In the genomic region with DNA sequence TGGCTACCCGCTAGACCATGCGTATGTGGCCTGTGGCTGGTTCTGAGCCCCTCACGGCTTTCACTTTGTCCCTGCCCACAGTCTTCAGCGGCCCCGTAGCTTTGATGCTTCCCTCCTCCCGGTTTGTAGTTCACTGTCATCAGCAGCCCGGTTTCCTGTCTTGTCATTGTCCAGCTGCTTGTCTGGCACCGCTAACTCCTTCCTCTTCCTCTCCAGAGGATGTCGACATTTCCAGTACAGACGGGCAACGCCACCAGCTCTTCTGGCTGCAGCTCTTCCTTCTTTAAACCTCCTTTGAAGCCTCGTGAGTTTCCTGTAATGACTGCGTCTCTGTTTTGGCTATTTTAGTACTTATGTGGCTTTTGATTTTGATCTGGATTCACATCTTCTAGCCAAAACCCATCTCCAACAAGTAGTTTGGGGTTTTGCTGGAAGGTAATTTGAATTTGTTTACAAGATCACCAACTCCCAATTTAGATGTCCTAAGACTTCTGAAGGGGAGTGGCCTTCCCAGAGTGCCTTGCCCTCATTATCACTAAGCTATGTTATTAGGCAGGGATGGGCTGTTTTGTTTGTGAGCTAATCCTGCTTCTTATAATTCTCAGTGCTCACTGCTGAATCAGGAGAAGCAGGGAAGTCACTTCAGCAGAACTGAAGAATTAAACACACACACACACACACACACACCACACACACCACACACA, we compare ENCODE assay signal across 8 mouse cellular contexts.
DNase-seq lines count a peak whose midpoint lies in the region; ATAC-seq and TF ChIP-seq lines count a peak whose summit lies in the region.

No protein-coding gene starts in this region.

- TF ChIP-seq POLR2A in cerebellum, adult 2 months (IDR thresholded peaks at IDR 0.05; ENCODE audit: borderline replicate concordance, insufficient read depth, low read length), result no peak

- DNase-seq in cerebellum, adult 2 months, result peak in 1 of 2 experiments; percentile 7
- DNase-seq in cerebellum, adult 11-12 months, result no peak
- DNase-seq in CD8-positive naive resting alpha-beta T cell, adult 2 months (ENCODE audit: low read depth in 2 of 2, low spot score in 2 of 2), result peak; percentile 39 to 49
- DNase-seq in heart, postnatal 14 days, result peak; percentile 69 to 70
- peak; percentile 22 to 36 for DNase-seq in layer of hippocampus, postnatal 36 days

- no peaks in the 10 kb centered on the region; the same call in 1 of the 2 replicates for H3K9me3 ChIP-seq in embryonic facial prominence, embryonic 13.5 days
- no peaks in the 10 kb centered on the region for H3K9me3 ChIP-seq in megakaryocyte, embryonic 14.5 days
- H3K9me3 ChIP-seq in stomach, embryonic 14.5 days (ENCODE audit: control insufficient read depth, low read depth, low read length), result no peaks in the 10 kb centered on the region

- no peak for ATAC-seq in embryonic facial prominence, embryonic 13.5 days (ENCODE audit: insufficient number of reproducible peaks, insufficient read depth, low FRiP score, low TSS enrichment, low read depth)
- peak; percentile 49; the same call in 1 of the 2 replicates for ATAC-seq in stomach, embryonic 14.5 days (ENCODE audit: insufficient number of reproducible peaks, insufficient read depth, low FRiP score, low read depth)

- H3K36me3 ChIP-seq in embryonic facial prominence, embryonic 13.5 days, result no peaks in the 10 kb centered on the region
- H3K36me3 ChIP-seq in megakaryocyte, embryonic 14.5 days (replicated peaks; ENCODE audit: low read length), result peaks cover 18% of the 10 kb centered on the region
- no peaks in the 10 kb centered on the region for H3K36me3 ChIP-seq in stomach, embryonic 14.5 days (ENCODE audit: control insufficient read depth, insufficient read depth, low read length)

- WGBS in cerebellum, adult 2 months, result 22% methylated on average over 13 of the region's 13 CpGs
- WGBS in embryonic facial prominence, embryonic 13.5 days, result 65% methylated on average over 13 of the region's 13 CpGs
- WGBS in stomach, embryonic 14.5 days, result 53% methylated on average over 13 of the region's 13 CpGs

- no peak for TF ChIP-seq CTCF in cerebellum, adult 2 months (IDR thresholded peaks at IDR 0.05; ENCODE audit: borderline replicate concordance, insufficient read depth, low read depth, low read length)

- intact Hi-C loops in heart, postnatal 14 days (cut with DNase I), result no loop called here

- H3K4me1 ChIP-seq in cerebellum, adult 2 months (ENCODE audit: control insufficient read depth, insufficient read depth, low read length), result no peaks in the 10 kb centered on the region
- peaks cover 5% of the 10 kb centered on the region; the same call in 1 of the 2 replicates for H3K4me1 ChIP-seq in embryonic facial prominence, embryonic 13.5 days
- peaks cover 93% of the 10 kb centered on the region for H3K4me1 ChIP-seq in megakaryocyte, embryonic 14.5 days
- H3K4me1 ChIP-seq in stomach, embryonic 14.5 days (ENCODE audit: control insufficient read depth, insufficient read depth, low read length), result peaks cover 11% of the 10 kb centered on the region; the same call in 1 of the 2 replicates

- no peak overlapping the region for H3K27ac ChIP-seq in cerebellum, adult 2 months (ENCODE audit: insufficient read depth, low read length)
- peak overlapping the region; percentile 64 for H3K27ac ChIP-seq in embryonic facial prominence, embryonic 13.5 days
- H3K27ac ChIP-seq in stomach, embryonic 14.5 days (ENCODE audit: low read length), result peak overlapping the region; percentile 48; the same call in 1 of the 2 replicates

- peak overlapping the region; percentile 22; the same call in 1 of the 2 replicates for H3K4me2 ChIP-seq in embryonic facial prominence, embryonic 13.5 days
- H3K4me2 ChIP-seq in stomach, embryonic 14.5 days (replicated peaks; ENCODE audit: low read depth, low read length), result no peak overlapping the region

- H3K9ac ChIP-seq in embryonic facial prominence, embryonic 13.5 days, result no peak overlapping the region
- no peak overlapping the region for H3K9ac ChIP-seq in stomach, embryonic 14.5 days (replicated peaks; ENCODE audit: low read depth, low read length)

- peak overlapping the region; percentile 26 for H3K4me3 ChIP-seq in cerebellum, adult 2 months (replicated peaks; ENCODE audit: insufficient read depth, low read depth, low read length)
- no peak overlapping the region for H3K4me3 ChIP-seq in embryonic facial prominence, embryonic 13.5 days
- peak overlapping the region; percentile 88 for H3K4me3 ChIP-seq in megakaryocyte, embryonic 14.5 days (replicated peaks)
- H3K4me3 ChIP-seq in stomach, embryonic 14.5 days (ENCODE audit: low read depth, low read length), result no peak overlapping the region

- no peaks in the 10 kb centered on the region for H3K27me3 ChIP-seq in cerebellum, adult 2 months (ENCODE audit: control insufficient read depth, insufficient read depth, low read length)
- H3K27me3 ChIP-seq in embryonic facial prominence, embryonic 13.5 days, result no peaks in the 10 kb centered on the region
- no peaks in the 10 kb centered on the region for H3K27me3 ChIP-seq in megakaryocyte, embryonic 14.5 days (replicated peaks)
- H3K27me3 ChIP-seq in stomach, embryonic 14.5 days (ENCODE audit: control insufficient read depth, insufficient read depth, low read length), result no peaks in the 10 kb centered on the region

Comparison
In these comparisons a context has a peak if more than half of its experiments do, and no peak if none do; other contexts are left out.
1. H3K4me3 ChIP-seq: peak in cerebellum, adult 2 months (single experiment) and megakaryocyte, embryonic 14.5 days (single experiment); none in embryonic facial prominence, embryonic 13.5 days (single experiment) and stomach, embryonic 14.5 days (single experiment).